Mouse (Mus musculus) adrenal gland, adult (tissue): Measurements from ENCODE around the gene Mt3.
A peak's percentile ranks its signal among the peaks of the same experiment; 100 is the strongest.

Source experiments
- DNase-seq, 2 experiments: peaks; one replicate each; pipeline ENCODE4 v3.0.0; 2022 to 2023; ENCODE audit warnings: low spot score in 1 of 2; ENCODE audit not compliant: inconsistent age in 2 of 2

Mt3 gene

DNA sequence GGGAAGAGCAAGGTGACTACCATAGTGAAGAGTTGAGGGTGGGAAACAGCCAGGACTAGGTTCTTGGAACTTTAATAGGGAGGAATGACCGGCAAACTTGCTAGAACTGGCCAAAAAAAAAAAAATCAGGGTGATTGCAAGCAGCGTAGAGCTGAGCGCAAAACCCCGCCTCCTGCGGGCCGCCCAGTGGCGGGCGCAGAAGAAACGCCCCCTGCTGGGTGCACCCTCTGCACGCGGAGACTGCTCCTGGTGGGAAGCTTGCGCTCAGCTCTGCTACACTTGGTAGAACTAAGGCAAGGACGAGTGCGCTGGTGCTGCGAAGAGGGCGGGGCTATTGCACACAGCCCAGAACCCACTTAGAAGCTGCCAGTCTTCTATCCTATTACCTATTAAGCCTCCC, 30.7 kb downstream of the Mt3 start:
- DNase-seq, result peak; percentile 86 to 92

DNA sequence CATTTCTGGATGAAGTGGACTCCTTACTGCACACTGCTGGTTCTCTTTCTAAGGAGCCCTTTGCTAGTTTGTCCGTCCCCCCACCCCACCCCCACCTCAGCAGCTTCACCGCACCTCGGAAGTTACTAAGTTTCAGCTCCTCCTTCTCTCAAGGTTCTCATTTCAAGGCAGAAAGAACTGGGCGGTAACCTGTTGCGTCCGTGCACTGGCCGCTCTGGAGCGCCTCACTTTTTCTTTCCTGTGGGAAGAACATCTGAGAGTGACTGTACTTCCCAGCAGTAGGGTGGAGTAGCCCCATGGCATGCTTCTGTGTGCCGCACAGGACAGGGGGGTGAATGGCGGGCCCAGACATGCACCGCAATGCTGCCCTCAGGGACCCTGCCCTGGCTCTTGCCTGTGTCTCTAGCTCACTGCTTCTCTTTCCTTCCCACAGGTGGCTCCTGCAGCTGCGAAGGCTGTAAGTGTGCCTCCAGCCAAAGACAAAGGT, 32.0 kb downstream of the Mt3 start:
- DNase-seq, result no peak

DNA sequence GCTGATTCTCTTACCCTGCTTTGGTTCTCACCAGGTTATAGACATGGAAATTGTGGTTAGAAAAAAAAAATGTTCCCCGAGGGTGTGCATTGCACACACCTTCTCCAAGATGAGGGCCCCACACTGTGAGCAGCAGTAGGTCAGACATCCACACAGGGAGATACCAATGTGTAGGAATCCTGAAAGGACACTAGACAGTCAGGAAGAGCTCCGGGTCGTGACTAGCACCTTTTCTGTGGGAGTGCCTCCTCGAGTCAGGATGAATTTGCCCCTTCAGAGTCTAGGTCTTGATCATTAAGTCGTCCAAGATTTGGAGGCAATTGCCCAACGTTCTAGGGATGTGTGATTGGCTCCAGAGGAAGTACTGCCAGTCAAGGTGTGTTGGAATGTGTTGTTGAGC, 33.4 kb downstream of the Mt3 start:
- DNase-seq, result no peak

GRCm38 (mm10) chr8:94186542-94186941, 34.1 kb downstream of the Mt3 start:
- peak; percentile 76 to 88 for DNase-seq

- no peak for DNase-seq
Observed at GRCm38 (mm10) chr8:94187290-94188002, 35.0 kb downstream of the Mt3 start.

DNA sequence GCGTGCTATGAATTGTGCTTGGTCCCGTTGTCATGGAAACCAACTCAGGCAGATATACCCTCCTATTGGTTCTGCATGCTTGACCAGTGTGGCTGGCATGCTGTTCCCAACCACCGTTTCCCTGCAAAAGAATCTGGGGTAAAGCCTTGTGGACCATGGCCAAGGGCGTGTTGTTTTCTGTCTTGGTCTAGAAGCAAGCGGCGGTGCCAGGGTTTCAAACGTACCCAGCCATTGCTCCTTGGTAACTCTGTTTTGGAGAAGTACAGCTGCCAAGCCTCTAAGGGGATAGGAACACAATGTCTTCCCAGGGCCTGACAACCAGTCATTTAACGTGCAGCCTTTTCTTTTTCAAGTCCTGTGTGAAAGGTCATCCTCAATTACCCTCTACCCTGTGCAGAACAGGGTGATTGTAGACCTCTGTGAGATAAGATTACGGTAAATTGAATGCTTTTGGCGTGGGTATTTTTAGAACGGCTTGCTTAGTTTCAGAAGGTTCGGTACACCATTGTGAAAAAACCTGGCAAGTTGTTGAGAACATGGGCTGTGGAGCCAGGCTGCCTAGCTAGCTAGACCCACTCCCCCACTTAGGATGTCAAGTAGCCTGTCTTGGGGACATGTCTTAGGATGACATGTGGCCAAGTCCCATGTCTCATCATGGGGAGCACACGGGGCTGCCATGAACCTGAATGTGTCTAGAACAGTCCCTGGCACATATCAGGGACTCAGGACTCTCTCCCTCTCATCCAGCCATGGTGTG, 37.0 kb downstream of the Mt3 start:
- DNase-seq, result peak in 1 of 2 experiments; percentile 65

DNA sequence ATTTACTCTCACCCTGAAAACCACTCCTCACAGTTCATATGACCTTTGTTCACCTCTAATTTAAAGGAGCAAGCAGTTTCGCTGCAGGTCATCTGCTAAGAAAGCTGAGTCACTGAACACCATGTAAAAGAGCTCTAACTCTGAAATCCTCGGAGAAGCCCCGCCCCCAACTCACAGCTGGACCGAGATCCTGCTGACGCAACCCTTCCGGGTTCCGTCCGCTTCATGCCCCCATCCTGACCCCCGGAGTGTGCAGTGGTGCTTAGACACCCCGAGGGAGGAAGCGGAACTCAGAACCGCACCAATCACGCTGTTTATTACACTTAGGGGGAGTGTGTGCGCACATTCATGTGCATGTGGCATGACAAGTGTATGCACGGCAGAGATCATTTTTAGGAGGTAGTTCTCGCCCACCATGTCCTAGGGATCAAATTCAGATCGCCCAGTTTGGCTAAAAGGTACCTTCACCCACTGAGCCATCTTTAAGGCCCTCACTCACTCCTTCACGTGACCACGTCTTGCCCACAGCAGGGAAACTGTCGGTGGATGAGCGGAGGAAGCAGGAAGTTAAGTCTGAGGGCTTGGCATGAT, 38.8 kb downstream of the Mt3 start:
- peak; percentile 82 to 88 for DNase-seq

GRCm38 (mm10) chr8:94192926-94193325, 40.5 kb downstream of the Mt3 start:
- no peak for DNase-seq

GRCm38 (mm10) chr8:94194591-94195223, 42.3 kb downstream of the Mt3 start:
- peak; percentile 50 to 81 for DNase-seq

GRCm38 (mm10) chr8:94199202-94199869, 46.9 kb downstream of the Mt3 start:
- peak; percentile 56 to 89 for DNase-seq
